Mouse (Mus musculus) megakaryocyte, embryonic 14.5 days (primary cell): ENCODE data around the gene Serinc2.

Experiments used
- FLI1 ChIP-seq: IDR thresholded peaks from 2 replicates; pipeline ENCODE4 v1.6.1; 2012; ENCODE audit warnings: low read length, inconsistent platforms, mixed read lengths
- GATA1 ChIP-seq: IDR thresholded peaks from 3 replicates; pipeline ENCODE4 v1.6.1; 2012; ENCODE audit warnings: mixed read lengths, low read length, inconsistent platforms, borderline replicate concordance

DNA sequence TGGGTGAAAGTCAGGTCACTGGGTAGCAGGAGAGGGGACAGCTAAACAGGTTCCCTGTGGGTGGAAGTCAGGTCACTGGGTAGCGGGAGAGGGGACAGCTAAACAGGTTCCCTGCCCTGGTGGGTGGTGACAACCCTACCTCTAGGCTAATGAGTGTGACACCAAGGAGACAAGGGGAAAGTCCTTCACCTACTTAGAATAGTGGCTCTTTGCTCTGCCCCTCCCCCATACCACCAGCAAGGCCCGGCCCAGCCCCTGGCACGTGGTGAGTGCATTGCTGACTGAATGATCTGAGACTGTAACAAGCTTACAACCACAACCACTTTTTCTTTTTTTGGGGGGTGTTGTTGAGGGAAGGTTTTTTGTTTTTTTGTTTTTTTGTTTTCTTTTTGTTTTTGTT, 27.2 kb downstream of the Serinc2 start:
- TF ChIP-seq GATA1 (no peak), FLI1 (no peak)
